Mouse (Mus musculus) ES-E14 (cell line): ENCODE measurements around the gene Dnaja4.

Experiments used
- HCFC1 ChIP-seq: IDR thresholded peaks from 2 replicates; pipeline ENCODE4 v1.6.1; 2012; ENCODE audit warnings: low read length, inconsistent platforms, borderline replicate concordance; ENCODE audit not compliant: insufficient read depth
- MAFK ChIP-seq: IDR thresholded peaks from 2 replicates; pipeline ENCODE4 v1.6.1; 2014; ENCODE audit warnings: mild to moderate bottlenecking, low read depth, low read length, inconsistent platforms; ENCODE audit not compliant: insufficient read depth
- ZC3H11A ChIP-seq: IDR thresholded peaks from 2 replicates; pipeline ENCODE4 v1.6.1; 2012; ENCODE audit warnings: low read depth, mild to moderate bottlenecking, inconsistent platforms, low read length, borderline replicate concordance
- ZNF384 ChIP-seq: IDR thresholded peaks from 2 replicates; pipeline ENCODE4 v1.6.1; 2012; ENCODE audit warnings: low read depth, low read length, inconsistent platforms

GRCm38 (mm10) chr9:54689446-54689845 lies 9.2 kb upstream of the Dnaja4 start:
- TF ChIP-seq ZC3H11A = no peak
- no peak for TF ChIP-seq MAFK
- no peak for TF ChIP-seq ZNF384
- TF ChIP-seq HCFC1 = no peak
